Mouse (Mus musculus) activated CD4-positive, CD25-positive, alpha-beta regulatory T cell, adult 4 months (primary cell): ENCODE measurements around the gene Ms4a2. TPM values are rescaled to one million over a fixed set of nuclear protein-coding genes. Genes with fewer than 3 reads are reported as not detected.
A peak's percentile ranks its signal among the peaks of the same experiment; 100 is the strongest.

Experiments
- ATAC-seq: one replicate; pipeline ENCODE4 v1.8.0; 2017
- polyA plus RNA-seq, 2 experiments: library from polyadenylated mRNA; unstranded; fragments of 100-300 nt; shearing (Covaris generic); gene quantifications; one replicate each; pipeline ENCODE4 v1.2.1; 2017

The Ms4a2 gene
- polyA plus RNA-seq: not detected

DNA sequence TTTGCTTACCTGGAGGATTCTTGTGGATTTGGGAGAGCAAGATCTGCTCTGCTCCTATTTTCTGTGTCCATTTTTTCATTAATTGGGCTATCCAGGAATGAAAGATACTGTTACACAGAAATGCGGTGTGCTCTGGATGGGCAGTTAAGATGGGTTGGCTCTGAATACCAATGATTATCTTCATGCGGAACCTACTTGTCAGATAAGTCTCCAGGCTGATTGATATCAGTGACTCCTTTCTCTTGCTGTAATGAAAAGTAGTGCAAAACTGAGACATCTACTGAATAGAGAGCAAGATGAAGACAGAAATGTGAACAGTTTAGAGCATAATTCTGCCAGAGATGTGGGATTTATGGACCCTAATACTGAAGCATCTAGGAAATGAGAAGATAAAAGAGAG lies at the start of gene Ms4a2:
Ms4a2 (minus strand) TSS at position 169 of the 400 bp plus-strand sequence.
- no peak for ATAC-seq

DNA sequence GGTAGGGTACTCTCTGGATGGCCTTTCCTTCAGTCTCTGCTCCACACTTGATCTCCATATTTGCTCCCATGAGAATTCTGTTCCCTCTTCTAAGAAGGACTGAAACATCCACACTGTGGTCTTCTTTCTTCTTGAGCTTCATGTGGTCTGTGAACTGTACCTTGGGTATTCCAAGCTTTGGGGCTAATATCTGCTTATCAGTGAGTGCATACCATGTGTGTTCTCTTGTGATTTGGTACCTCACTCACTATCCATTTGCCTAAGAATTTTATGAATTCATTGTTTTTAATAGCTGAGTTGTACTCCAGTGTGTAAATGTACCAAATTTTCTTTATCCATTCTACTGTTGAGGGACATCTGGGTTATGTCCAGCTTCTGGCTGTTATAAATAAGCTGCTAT lies 38.0 kb upstream of the Ms4a2 start:
- ATAC-seq: no peak

- no peak for ATAC-seq
Measured at GRCm38 (mm10) chr19:11660459-11660858, 36.9 kb upstream of the Ms4a2 start, which contains the start of gene Oosp2. Gene Oosp2 (minus strand): TSS chr19:11660559.

DNA sequence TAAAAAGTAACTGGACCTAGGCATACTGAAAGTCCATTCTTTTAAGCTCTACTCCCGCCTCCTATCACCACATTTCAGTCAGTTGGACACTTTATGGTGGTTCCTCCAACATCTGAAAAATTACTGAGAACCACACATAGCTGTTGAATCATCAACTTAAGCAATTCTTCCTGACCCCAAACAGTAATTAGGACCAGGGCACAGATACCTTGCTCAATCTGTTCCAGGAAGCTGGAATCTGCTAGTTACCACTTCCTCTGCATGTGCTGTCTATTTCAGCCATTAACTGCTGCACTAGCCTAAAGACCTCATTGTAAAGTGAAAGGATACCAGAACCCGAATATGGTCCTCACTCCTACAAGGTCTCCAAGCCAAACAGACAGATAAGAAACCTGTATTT lies 35.6 kb upstream of the Ms4a2 start:
- ATAC-seq: no peak

- no peak for ATAC-seq
Measured at GRCm38 (mm10) chr19:11649564-11649963, 26.0 kb upstream of the Ms4a2 start.

DNA sequence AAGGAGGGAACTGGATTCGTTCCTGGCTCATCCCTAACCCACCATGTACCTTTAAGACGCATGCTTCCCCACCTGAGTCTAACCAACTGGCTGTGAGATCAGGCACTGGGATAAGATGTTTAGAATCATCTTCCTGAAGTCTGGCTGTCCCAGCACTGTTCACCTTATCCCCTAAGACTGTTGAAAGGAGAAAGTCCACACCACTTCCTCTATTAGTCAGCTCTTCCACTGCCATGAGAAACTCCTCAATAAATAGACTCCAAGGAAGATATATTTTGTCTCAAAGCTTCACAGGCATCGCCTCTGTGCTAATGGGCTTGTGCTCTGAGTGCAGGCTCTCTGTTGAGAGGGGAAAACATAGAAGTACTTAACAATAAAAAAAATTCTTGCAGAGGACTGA lies 22.6 kb upstream of the Ms4a2 start:
- no peak for ATAC-seq

GRCm38 (mm10) chr19:11640732-11641131 lies 17.2 kb upstream of the Ms4a2 start, which contains the start of gene Ms4a3:
Gene Ms4a3 (minus strand): TSS chr19:11640851.
- ATAC-seq: no peak

DNA sequence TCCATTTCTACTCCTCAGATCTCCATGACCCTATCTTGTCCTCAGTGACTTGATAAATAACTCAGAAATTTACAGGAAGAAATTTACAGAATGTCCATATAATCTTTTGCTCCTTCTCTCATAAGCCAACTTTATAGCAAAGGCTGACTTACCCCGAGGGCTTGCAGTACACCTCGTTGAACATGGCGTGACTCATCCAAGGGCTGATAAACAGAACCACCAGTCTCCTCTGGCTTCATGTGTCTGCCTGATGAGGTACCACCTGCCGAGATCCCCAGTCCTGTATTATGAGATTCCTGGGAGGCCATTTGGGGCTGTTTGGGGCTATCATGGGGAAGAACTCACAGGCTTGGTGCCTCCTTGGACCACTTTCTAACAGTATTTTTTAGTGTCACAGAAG lies 15.5 kb upstream of the Ms4a2 start:
- ATAC-seq: no peak

DNA sequence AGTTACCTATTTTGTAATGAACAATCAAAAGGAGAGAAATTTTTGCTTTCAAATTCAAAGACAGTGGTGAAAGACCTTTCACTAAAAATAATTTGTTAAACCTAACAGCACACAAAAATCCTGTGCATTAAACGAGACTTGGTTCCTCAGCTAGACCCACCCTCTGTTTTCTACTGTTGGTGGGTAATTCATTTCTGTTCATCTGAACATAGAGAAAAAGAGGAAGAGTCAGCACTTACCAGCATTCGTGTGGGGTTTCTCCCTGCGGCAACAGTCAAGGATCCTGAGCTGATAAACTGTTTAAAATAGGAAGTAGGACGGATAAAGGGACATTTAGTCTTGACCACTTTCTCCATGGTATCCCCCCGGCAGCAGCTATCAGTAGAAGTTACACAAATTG lies 12.1 kb upstream of the Ms4a2 start:
- no peak for ATAC-seq

- no peak for ATAC-seq
Measured at GRCm38 (mm10) chr19:11634330-11634729, 10.8 kb upstream of the Ms4a2 start.

DNA sequence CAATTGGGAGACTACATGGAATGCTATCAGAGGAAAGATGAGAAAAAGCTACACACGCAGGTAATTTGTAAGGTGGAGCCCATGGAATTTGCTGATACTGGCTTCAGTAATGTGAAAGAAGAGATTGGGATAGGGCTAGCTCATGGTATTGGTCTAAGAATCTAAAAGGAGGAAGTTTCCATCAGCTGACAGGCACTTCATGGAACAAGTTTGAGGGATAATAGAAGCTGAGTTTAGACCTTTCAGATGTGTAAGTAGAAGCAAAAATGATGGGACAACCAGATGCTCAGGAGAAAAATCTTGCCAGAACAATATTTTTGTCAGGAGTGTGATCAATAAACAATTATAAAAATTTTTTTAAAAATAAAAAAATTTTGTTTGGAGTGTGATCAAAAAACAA lies 10.2 kb upstream of the Ms4a2 start:
- ATAC-seq: no peak

GRCm38 (mm10) chr19:11625231-11625630 lies 1.7 kb upstream of the Ms4a2 start:
- no peak for ATAC-seq

DNA sequence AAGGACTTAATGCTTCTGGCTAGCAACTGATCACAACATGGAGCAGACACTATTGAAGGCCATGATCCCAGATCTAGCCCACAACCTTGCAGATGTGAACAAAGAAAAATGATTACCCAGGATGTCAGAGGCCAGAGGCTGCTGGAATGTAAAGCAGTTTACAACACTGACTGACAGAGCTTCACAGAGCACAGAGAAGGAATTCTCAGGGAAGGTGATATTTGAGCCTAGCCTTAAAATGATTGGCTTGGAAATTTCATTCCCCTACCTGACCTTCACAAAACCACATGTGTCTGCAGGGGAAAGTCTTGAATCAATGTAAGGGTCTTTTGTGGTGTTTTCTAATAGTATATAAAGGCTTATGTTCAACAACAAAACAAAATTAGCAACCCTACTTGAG lies 1.3 kb upstream of the Ms4a2 start:
- ATAC-seq: no peak

GRCm38 (mm10) chr19:11617983-11618382 lies 5.5 kb downstream of the Ms4a2 start:
- no peak for ATAC-seq

GRCm38 (mm10) chr19:11614805-11615204 lies 8.7 kb downstream of the Ms4a2 start:
- ATAC-seq: no peak

DNA sequence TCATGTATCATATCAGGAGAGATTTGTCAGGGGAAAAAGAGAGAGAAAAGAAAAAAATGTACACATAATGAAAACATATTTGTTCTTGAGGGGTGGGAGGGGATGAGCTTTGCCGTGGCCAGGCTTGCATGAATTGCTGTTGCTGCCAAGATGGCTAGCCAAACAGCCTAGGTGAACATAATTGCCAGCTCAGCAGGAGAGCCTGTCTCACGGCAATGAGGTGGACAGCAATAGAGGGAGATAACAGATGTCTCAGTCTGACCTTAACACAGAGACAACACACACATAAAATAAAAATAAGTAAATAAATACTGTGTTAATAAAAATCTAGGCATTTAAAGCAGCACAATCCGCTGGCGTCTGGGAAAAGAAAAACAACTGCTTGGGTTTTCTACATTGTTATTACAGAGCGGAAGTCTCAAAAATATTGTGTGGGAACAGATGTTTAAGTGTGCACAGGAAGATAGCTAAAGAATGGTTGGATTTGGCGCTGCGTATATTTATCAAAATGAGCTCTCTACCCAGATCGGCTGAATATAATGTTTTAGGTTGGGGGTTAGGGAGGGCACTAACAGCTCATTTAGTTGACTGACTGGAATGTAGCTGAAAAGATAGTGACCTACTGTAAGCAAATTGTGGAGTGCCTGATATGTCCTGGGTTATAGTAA lies 9.6 kb downstream of the Ms4a2 start:
- no peak for ATAC-seq

DNA sequence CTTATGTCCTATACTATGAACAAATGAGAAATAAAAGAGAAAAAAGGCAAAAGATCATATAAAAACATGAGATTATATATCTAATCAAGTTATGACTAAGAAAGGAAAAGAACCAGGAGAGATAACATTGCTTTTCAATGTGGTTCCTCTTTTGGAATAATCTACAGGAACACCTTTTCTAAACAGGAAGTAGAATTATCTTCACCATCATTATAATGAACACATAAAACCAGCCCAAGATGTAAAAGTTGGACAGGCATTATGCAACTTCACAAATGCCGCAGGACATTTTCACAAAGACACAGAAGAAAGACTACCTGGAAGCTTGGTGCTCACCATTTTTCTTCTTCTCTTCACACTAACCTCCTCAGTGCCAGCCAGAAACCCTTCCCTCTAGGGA lies 10.4 kb downstream of the Ms4a2 start:
- no peak for ATAC-seq

GRCm38 (mm10) chr19:11612293-11612692 lies 11.2 kb downstream of the Ms4a2 start:
- ATAC-seq: no peak

DNA sequence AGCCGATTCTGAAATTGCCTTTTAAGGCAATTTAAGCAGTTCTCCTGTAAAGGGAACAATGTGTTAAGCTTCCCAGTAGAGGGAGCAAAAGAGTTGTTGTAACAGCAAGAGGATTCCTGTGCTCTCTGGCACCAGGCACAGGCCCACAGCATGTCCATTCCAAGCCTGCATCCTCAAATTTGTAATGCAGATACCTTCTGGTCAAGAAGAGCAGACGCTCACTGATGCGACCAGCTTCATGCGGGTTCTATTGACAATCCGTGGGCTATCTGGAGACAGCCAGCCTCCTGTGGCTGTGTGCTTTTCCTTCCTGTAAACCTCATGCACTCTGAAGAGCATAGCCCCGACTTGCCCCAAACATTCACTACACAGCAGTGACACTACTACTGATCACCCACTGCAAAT lies 12.0 kb downstream of the Ms4a2 start:
- ATAC-seq: peak; percentile 49

- ATAC-seq: no peak
Measured at GRCm38 (mm10) chr19:11608172-11608571, 15.3 kb downstream of the Ms4a2 start.

GRCm38 (mm10) chr19:11604603-11605002 lies 18.9 kb downstream of the Ms4a2 start, which contains the start of gene Ms4a6d:
Gene Ms4a6d (minus strand): TSS chr19:11604849.
- ATAC-seq: no peak

DNA sequence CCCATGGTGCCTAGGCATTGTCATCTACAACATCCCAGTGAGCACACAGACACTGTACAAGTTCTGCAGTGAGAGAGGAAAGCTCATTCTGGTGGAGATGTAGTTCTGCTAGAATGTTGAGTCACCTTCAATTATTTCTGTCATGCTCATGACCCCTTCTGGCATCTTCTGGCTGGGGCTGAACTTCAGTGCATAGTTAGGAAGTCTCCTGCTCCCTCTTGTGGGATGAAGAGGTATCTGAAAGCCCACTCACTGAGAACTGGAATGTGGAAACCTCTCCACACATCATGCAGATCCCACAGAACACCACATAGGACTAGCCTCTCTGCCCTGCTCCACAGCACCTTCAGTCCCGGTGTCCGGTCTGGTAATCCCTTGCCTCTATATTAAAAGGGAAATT lies 21.5 kb downstream of the Ms4a2 start:
- peak; percentile 89 for ATAC-seq

GRCm38 (mm10) chr19:11601349-11601748 lies 22.2 kb downstream of the Ms4a2 start:
- ATAC-seq: peak; percentile 60

DNA sequence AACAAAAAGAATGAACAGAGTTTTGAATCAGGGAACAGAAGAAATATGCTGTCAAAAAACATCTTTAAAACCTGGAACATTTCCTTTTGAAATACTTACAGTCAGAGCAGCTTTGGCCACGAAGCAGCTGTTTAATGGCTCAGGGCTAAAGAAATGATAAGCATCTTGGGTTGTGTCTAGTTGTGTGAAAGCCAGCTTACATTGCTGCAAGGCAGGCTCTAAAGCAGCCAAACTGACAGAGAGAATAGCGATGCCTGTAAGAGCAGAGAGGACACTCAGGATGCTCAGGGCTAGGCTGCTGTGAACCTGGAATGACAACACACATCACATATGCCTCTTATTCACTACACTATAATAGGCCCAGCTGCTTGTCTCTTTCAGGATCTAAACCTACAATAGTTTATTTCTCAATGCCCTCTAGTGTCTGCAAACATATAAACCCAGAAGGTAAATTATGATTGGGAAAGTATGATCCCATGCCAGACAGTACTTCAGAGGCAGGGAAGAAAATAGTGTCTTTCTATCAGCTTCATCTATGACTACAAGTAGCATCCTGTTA lies 33.5 kb downstream of the Ms4a2 start:
- ATAC-seq: peak; percentile 30

DNA sequence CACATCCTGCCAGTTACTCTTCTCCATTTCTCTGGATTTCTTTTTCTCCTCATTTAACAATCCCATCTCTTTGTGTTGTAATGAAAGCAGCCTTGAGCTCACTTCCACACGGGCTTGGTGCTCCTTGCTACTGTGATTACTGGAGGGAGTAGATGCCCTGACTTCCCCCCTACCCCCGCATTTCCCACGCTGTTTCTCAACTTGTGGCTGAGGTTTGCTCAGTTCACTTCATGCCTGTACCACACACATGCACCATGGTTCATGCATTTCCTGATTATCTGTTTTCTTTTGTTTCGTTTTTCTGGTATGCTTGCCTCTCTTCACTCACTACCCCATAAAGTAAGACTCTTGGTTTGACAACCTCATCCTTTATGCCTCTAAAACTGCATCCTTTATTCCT lies 34.3 kb downstream of the Ms4a2 start:
- ATAC-seq: peak; percentile 81
